Mouse (Mus musculus): ENCODE results near the gene Hcn3.

DNA sequence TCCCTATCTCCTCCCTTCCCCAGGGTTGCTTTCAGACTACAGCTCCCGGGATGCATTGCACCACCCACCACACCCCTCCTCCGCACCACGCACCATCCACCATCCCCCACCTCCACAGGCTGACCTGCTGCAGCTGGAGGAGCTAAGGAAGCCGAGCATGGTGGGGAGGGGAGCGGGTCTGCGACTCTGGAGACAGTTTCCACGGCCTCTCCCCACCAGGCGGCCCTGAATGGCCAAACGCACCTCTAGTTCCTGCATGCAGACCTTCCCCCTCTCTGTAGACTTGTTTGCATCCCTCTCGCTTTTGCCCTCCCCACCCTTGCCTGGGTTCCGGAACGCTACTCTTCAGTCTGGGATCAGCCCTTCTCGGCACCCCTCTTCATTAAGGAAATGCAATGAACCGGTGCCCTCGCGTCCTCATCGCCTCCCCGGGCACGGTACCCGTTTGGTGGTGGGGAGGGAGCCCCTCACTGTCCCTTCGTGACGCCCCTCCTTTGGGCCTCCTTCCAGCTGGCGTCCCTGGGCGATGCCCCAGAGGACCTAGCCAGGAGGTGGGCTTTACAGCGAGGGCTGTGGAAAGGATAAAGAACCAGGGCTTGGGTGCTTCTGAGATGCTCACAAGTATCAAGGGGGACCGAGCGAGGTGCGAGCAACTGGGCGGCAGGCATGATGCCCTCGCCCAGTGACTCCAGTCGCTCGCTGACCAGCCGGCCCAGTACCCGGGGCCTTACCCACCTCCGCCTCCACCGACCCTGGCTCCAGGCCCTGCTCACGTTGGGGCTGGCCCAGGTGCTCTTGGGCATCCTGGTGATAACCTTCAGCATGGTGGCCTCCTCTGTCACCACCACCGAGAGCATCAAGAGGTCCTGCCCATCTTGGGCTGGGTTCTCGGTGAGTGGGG is 23.3 kb upstream of the Hcn3 start, which contains the start of gene Fam189b:
- TF ChIP-seq POLR2A (IDR thresholded peaks at IDR 0.05; ENCODE audit: extremely low read depth, insufficient read depth, low read length) (peak; percentile 94), CTCF (IDR thresholded peaks at IDR 0.05; ENCODE audit: extremely low read depth, insufficient read depth, low read length) (no peak)
